Mouse (Mus musculus): ENCODE data around the gene Abhd16a. TPM values are rescaled to one million over a fixed set of nuclear protein-coding genes. Genes with fewer than 3 reads are reported as not detected.

The Abhd16a gene
- total RNA-seq, 4 experiments from 2014 or later: 60.7 to 64.8 (median 62.3) TPM

DNA sequence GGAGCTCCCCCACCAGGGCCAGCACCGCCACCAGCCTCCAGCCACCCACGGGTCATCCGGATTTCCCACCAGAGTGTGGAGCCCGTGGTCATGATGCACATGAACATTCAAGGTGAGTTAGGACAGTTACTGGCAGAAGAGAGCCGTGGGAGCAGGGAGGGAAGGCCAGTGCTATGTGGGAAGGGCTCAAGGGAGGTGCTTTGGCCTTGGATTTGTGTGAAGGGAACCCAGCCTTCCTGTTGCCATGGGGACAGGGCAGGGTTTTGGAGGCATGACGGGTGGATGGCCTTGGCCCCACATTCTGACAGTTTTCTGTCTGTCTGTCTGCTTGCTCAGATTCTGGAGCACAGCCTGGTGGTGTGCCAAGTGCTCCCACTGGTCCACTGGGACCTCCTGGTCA, 52.9 kb downstream of the Abhd16a start:
- DNase-seq (ENCODE audit: low spot score): no peak

GRCm38 (mm10) chr17:35146139-35146538, 57.1 kb downstream of the Abhd16a start:
- no peak for DNase-seq (ENCODE audit: low spot score)

DNA sequence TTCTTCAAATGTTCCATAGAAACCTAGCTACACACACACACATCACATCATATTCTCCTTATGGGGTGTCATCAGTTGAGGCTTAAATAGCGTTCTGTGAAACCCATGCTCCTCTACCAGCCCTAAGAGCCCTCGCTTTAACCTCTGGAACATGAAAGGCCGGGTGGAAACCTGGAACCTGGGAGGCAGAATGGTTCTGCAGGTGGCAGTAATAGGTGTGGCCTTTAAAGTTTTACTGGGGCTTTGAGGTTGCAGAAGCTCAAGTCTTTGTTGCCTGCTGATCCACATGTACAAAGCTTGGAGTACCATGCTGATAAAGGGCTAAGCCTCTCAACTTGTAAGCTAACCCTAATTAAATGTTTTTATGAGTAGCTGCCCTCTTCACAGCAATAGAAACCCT, 58.3 kb downstream of the Abhd16a start:
- no peak for DNase-seq (ENCODE audit: low spot score)

DNA sequence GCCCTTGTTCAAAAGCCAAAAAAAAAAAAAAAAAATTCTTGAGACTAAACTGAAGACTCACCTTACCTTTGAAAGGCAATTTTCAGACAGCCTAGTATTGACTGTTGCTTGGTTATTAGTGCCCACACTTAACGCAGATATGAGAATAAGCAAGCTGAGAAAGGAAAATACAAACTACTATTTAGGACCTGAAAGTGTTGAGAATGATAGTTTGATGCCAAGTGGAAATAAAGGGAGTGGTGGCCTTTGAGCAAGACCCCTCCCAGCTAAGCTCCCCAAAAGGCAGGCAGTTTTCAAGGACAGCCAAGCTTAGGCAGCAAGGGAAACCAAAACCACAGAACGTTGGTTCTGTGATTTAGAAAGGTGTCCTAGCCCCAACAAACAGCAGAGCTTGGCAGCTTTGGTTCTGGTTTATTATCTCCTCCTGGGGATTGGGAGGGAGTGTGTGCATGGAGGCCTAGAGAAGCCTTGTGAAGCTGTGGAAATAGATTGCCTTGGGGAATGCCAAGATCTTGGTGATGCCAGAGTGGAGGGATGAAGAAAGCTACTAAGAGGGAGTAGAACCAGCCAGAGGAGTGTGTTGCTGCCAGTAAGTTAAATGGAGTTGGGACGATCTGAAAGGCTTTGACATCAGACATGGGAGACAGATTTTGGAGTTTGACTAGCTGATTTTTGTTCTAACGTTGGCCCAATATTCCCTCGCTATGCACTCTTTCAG, 59.0 kb downstream of the Abhd16a start:
- DNase-seq (ENCODE audit: low spot score): no peak

- no peak for DNase-seq (ENCODE audit: low spot score)
Observed at GRCm38 (mm10) chr17:35152121-35152520, 63.1 kb downstream of the Abhd16a start.

Other genes starting within 250 kb of the Abhd16a start
- gene Skiv2l, start 239.1 kb upstream of the Abhd16a start, total RNA-seq (2022): 10 to 100 TPM; 21.8 to 29.1 (median 25.8) TPM
- gene Nelfe, start 238.9 kb upstream of the Abhd16a start, total RNA-seq (2022): 10 to 100 TPM; 16.6 to 17.9 (median 16.7) TPM
- gene Cfb, start 226.7 kb upstream of the Abhd16a start, total RNA-seq (2022): 1 to 10 TPM; 2.2 to 8.5 (median 4.5) TPM
- gene Zbtb12, start 209.8 kb upstream of the Abhd16a start, total RNA-seq (2022): 1 to 10 TPM; 8.5 to 9.9 (median 9.1) TPM
- gene Gm20547, start 207.2 kb upstream of the Abhd16a start, total RNA-seq (2022): not detected
- gene C2, start 191.0 kb upstream of the Abhd16a start, total RNA-seq (2022): 1 to 10 TPM; 1.8 to 4.1 (median 3.0) TPM
- gene Ehmt2, start 190.8 kb upstream of the Abhd16a start, total RNA-seq (2022): 10 to 100 TPM; 41.5 to 45.8 (median 42.4) TPM
- not detected for gene Slc44a4, start 174.8 kb upstream of the Abhd16a start, total RNA-seq (2022)
- gene Neu1, start 158.0 kb upstream of the Abhd16a start, total RNA-seq (2022): 10 to 100 TPM; 13.0 to 16.1 (median 14.4) TPM
- gene Hspa1b, start 130.0 kb upstream of the Abhd16a start, total RNA-seq (2022): 1 to 10 TPM; 1.4 to 5.5 (median 2.6) TPM
- gene Gm20481, start 119.4 kb upstream of the Abhd16a start, total RNA-seq (2022): not detected
- gene Hspa1a, start 117.1 kb upstream of the Abhd16a start, total RNA-seq (2022): 1 to 10 TPM; 1.8 to 7.5 (median 3.6) TPM
- 10 to 100 TPM in 2 of 4 experiments, 1 to 10 TPM in 2; 8.7 to 13.3 (median 11.0) TPM for gene Hspa1l, start 116.6 kb upstream of the Abhd16a start, total RNA-seq (2022)
- gene Lsm2, start 107.4 kb upstream of the Abhd16a start, total RNA-seq (2022): 10 to 100 TPM; 17.5 to 21.7 (median 17.9) TPM
- gene Vars, start 88.3 kb upstream of the Abhd16a start, total RNA-seq (2022): 10 to 100 TPM; 28.3 to 31.4 (median 29.3) TPM
- gene Vwa7, start 72.7 kb upstream of the Abhd16a start, total RNA-seq (2022): 10 to 100 TPM; 12.0 to 18.5 (median 16.6) TPM
- not detected for gene Sapcd1, start 61.2 kb upstream of the Abhd16a start, total RNA-seq (2022)
- gene Msh5, start 42.5 kb upstream of the Abhd16a start, total RNA-seq (2022): under 1 TPM in 2 of 4 experiments, not detected in 2; 0.33 to 0.56 TPM
- 10 to 100 TPM; 21.6 to 33.8 (median 30.0) TPM for gene Clic1, start 39.3 kb upstream of the Abhd16a start, total RNA-seq (2022)
- gene Ddah2, start 30.2 kb upstream of the Abhd16a start, total RNA-seq (2022): 10 to 100 TPM; 13.5 to 22.7 (median 21.5) TPM
- not detected for gene Ly6g6c, start 23.9 kb upstream of the Abhd16a start, total RNA-seq (2022)
- gene Mpig6b, start 23.1 kb upstream of the Abhd16a start, total RNA-seq (2022): 1 to 10 TPM in 1 of 4 experiments, under 1 TPM in 3; 0.34 to 1.0 (median 0.85) TPM
- not detected for gene Ly6g6e, start 12.4 kb upstream of the Abhd16a start, total RNA-seq (2022)
- under 1 TPM in 3 of 4 experiments, not detected in 1; 0.69 to 0.95 (median 0.85) TPM for gene Ly6g6d, start 11.2 kb upstream of the Abhd16a start, total RNA-seq (2022)
- under 1 TPM in 1 of 4 experiments, not detected in 3; 0.24 TPM for gene Ly6g6f, start 3.7 kb upstream of the Abhd16a start, total RNA-seq (2022)
- not detected for gene Ly6g5c, start 19.0 kb downstream of the Abhd16a start, total RNA-seq (2022)
- not detected for gene Ly6g5b, start 26.2 kb downstream of the Abhd16a start, total RNA-seq (2022)
- gene Gpank1, start 32.2 kb downstream of the Abhd16a start, total RNA-seq (2022): 10 to 100 TPM in 1 of 4 experiments, 1 to 10 TPM in 3; 6.6 to 10.2 (median 8.2) TPM
- gene Csnk2b, start 32.8 kb downstream of the Abhd16a start, total RNA-seq (2022): 100 to 1,000 TPM; 152 to 184 (median 155) TPM
- gene D17H6S53E, start 37.1 kb downstream of the Abhd16a start, total RNA-seq (2022): 10 to 100 TPM; 27.8 to 33.4 (median 30.3) TPM
- gene Apom, start 42.8 kb downstream of the Abhd16a start, total RNA-seq (2022): under 1 TPM in 1 of 4 experiments, not detected in 3; 0.26 TPM
- gene Bag6, start 45.9 kb downstream of the Abhd16a start, total RNA-seq (2022): 100 to 1,000 TPM; 233 to 266 (median 242) TPM
- gene Prrc2a, start 75.6 kb downstream of the Abhd16a start, total RNA-seq (2022): 100 to 1,000 TPM; 130 to 143 (median 140) TPM
- gene Aif1, start 86.8 kb downstream of the Abhd16a start, total RNA-seq (2022): 1 to 10 TPM; 1.9 to 3.3 (median 2.4) TPM
- 1 to 10 TPM; 1.8 to 3.6 (median 2.6) TPM for gene Lst1, start 99.2 kb downstream of the Abhd16a start, total RNA-seq (2022)
- 1 to 10 TPM in 1 of 4 experiments, under 1 TPM in 3; 0.69 to 1.6 (median 0.80) TPM for gene Ltb, start 105.2 kb downstream of the Abhd16a start, total RNA-seq (2022)
- under 1 TPM; 0.25 to 0.97 (median 0.52) TPM for gene Tnf, start 112.7 kb downstream of the Abhd16a start, total RNA-seq (2022)
- under 1 TPM in 1 of 4 experiments, not detected in 3; 0.44 TPM for gene Lta, start 116.1 kb downstream of the Abhd16a start, total RNA-seq (2022)
- under 1 TPM in 1 of 4 experiments, not detected in 3; 0.72 TPM for gene Gm16181, start 131.6 kb downstream of the Abhd16a start, total RNA-seq (2022)
- gene Atp6v1g2, start 144.4 kb downstream of the Abhd16a start, total RNA-seq (2022): 1 to 10 TPM; 1.7 to 3.6 (median 1.9) TPM
- 1 to 10 TPM; 8.2 to 9.4 (median 8.5) TPM for gene Nfkbil1, start 146.5 kb downstream of the Abhd16a start, total RNA-seq (2022)
- 10 to 100 TPM; 76.7 to 92.1 (median 86.6) TPM for gene Ddx39b, start 152.5 kb downstream of the Abhd16a start, total RNA-seq (2022)
- gene H2-D1, start 173.5 kb downstream of the Abhd16a start, total RNA-seq (2022): 100 to 1,000 TPM; 108 to 169 (median 117) TPM
- gene H2-Q1, start 231.1 kb downstream of the Abhd16a start, total RNA-seq (2022): 1 to 10 TPM in 3 of 4 experiments, under 1 TPM in 1; 0.53 to 1.5 (median 1.4) TPM